Mouse (Mus musculus): ENCODE results near the gene 4930556J24Rik. TPM values are rescaled to one million over a fixed set of nuclear protein-coding genes. Genes with fewer than 3 reads are reported as not detected.
"Not testable (repeated sequence)": the region's sequence is repeated elsewhere in the genome, so short reads cannot be mapped to it uniquely, and the experiment has no call there.

Gene 4930556J24Rik
- polyA plus RNA-seq (2014; fragmentation: Nextera tagmentation; extraction: Ambion mirVana): 0.31 TPM in 1 of 2 replicates, not detected in the other

GRCm38 (mm10) chr11:3976678-3977077, at the start of gene 4930556J24Rik:
Gene 4930556J24Rik, minus strand, starts transcription at chr11:3976778.
- H3K9ac ChIP-seq (ENCODE audit: low read length): no peak within 1 kb of the TSS
- 94% methylated on average over 6 of the region's 6 CpGs for WGBS
- H3K36me3 ChIP-seq (ENCODE audit: control insufficient read depth, insufficient read depth, low read length): peaks cover 3% of the 10 kb centered on the region; the same call in 1 of the 2 replicates
- H3K27ac ChIP-seq (ENCODE audit: low read depth, low read length): no peak within 1 kb of the TSS
- H3K4me3 ChIP-seq (ENCODE audit: low read depth, low read length): no peak within 1 kb of the TSS
- DNase-seq (ENCODE audit: low spot score) (no peak), ATAC-seq (replicated peaks; ENCODE audit: low FRiP score) (no peak)
- no peak within 1 kb of the TSS for H3K4me2 ChIP-seq (ENCODE audit: low read depth, low read length, severe bottlenecking)
- H3K9me3 ChIP-seq (ENCODE audit: control insufficient read depth, low read length): no peaks in the 10 kb centered on the region
- no peaks in the 10 kb centered on the region for H3K27me3 ChIP-seq (ENCODE audit: control insufficient read depth, insufficient read depth, low read length)
- no peaks in the 10 kb centered on the region for H3K4me1 ChIP-seq (replicated peaks; ENCODE audit: control insufficient read depth, insufficient read depth, low read length)

GRCm38 (mm10) chr11:4023321-4023720, 46.7 kb upstream of the 4930556J24Rik start:
- no peaks in the 10 kb centered on the region for H3K36me3 ChIP-seq (ENCODE audit: control insufficient read depth, insufficient read depth, low read length)
- ATAC-seq (replicated peaks; ENCODE audit: low FRiP score) (no peak), DNase-seq (ENCODE audit: low spot score) (no peak)
- no peak overlapping the region for H3K4me2 ChIP-seq (ENCODE audit: low read depth, low read length, severe bottlenecking)
- no peaks in the 10 kb centered on the region for H3K4me1 ChIP-seq (replicated peaks; ENCODE audit: control insufficient read depth, insufficient read depth, low read length)
- H3K27ac ChIP-seq (ENCODE audit: low read depth, low read length): no peak overlapping the region
- no peaks in the 10 kb centered on the region for H3K9me3 ChIP-seq (ENCODE audit: control insufficient read depth, low read length)
- 70% methylated on average over 2 of the region's 2 CpGs for WGBS
- no peak overlapping the region for H3K4me3 ChIP-seq (ENCODE audit: low read depth, low read length)
- no peaks in the 10 kb centered on the region for H3K27me3 ChIP-seq (ENCODE audit: control insufficient read depth, insufficient read depth, low read length)
- H3K9ac ChIP-seq (ENCODE audit: low read length): no peak overlapping the region

GRCm38 (mm10) chr11:4022111-4022510, 45.5 kb upstream of the 4930556J24Rik start:
- not testable (repeated sequence) for H3K4me2 ChIP-seq (ENCODE audit: low read depth, low read length, severe bottlenecking); DNase-seq (ENCODE audit: low spot score); H3K36me3 ChIP-seq (ENCODE audit: control insufficient read depth, insufficient read depth, low read length); ATAC-seq (replicated peaks; ENCODE audit: low FRiP score); H3K27ac ChIP-seq (ENCODE audit: low read depth, low read length); H3K4me3 ChIP-seq (ENCODE audit: low read depth, low read length); H3K9me3 ChIP-seq (ENCODE audit: control insufficient read depth, low read length); H3K27me3 ChIP-seq (ENCODE audit: control insufficient read depth, insufficient read depth, low read length); H3K4me1 ChIP-seq (replicated peaks; ENCODE audit: control insufficient read depth, insufficient read depth, low read length); H3K9ac ChIP-seq (ENCODE audit: low read length)
- 94% methylated on average over 13 of the region's 13 CpGs for WGBS

GRCm38 (mm10) chr11:4015796-4016195, 39.2 kb upstream of the 4930556J24Rik start:
- not testable (repeated sequence) for H3K9ac ChIP-seq (ENCODE audit: low read length); H3K9me3 ChIP-seq (ENCODE audit: control insufficient read depth, low read length); H3K36me3 ChIP-seq (ENCODE audit: control insufficient read depth, insufficient read depth, low read length); DNase-seq (ENCODE audit: low spot score); H3K4me1 ChIP-seq (replicated peaks; ENCODE audit: control insufficient read depth, insufficient read depth, low read length); H3K27ac ChIP-seq (ENCODE audit: low read depth, low read length); H3K4me3 ChIP-seq (ENCODE audit: low read depth, low read length); H3K4me2 ChIP-seq (ENCODE audit: low read depth, low read length, severe bottlenecking); H3K27me3 ChIP-seq (ENCODE audit: control insufficient read depth, insufficient read depth, low read length); ATAC-seq (replicated peaks; ENCODE audit: low FRiP score)
- WGBS: 92% methylated on average over 14 of the region's 14 CpGs

GRCm38 (mm10) chr11:4012616-4013015, 36.0 kb upstream of the 4930556J24Rik start:
- DNase-seq (ENCODE audit: low spot score) (no peak), ATAC-seq (replicated peaks; ENCODE audit: low FRiP score) (no peak)
- no peak overlapping the region for H3K27ac ChIP-seq (ENCODE audit: low read depth, low read length)
- 74% methylated on average over 1 of the region's 1 CpGs for WGBS
- no peak overlapping the region for H3K4me2 ChIP-seq (ENCODE audit: low read depth, low read length, severe bottlenecking)
- H3K9ac ChIP-seq (ENCODE audit: low read length): no peak overlapping the region
- H3K4me3 ChIP-seq (ENCODE audit: low read depth, low read length): no peak overlapping the region
- H3K36me3 ChIP-seq (ENCODE audit: control insufficient read depth, insufficient read depth, low read length): no peaks in the 10 kb centered on the region
- H3K9me3 ChIP-seq (ENCODE audit: control insufficient read depth, low read length): no peaks in the 10 kb centered on the region
- no peaks in the 10 kb centered on the region for H3K27me3 ChIP-seq (ENCODE audit: control insufficient read depth, insufficient read depth, low read length)
- no peaks in the 10 kb centered on the region for H3K4me1 ChIP-seq (replicated peaks; ENCODE audit: control insufficient read depth, insufficient read depth, low read length)

GRCm38 (mm10) chr11:4006462-4006861, 29.9 kb upstream of the 4930556J24Rik start:
- no peaks in the 10 kb centered on the region for H3K27me3 ChIP-seq (ENCODE audit: control insufficient read depth, insufficient read depth, low read length)
- no peaks in the 10 kb centered on the region for H3K4me1 ChIP-seq (replicated peaks; ENCODE audit: control insufficient read depth, insufficient read depth, low read length)
- no peak overlapping the region for H3K4me3 ChIP-seq (ENCODE audit: low read depth, low read length)
- WGBS: 86% methylated on average over 3 of the region's 3 CpGs
- no peaks in the 10 kb centered on the region for H3K9me3 ChIP-seq (ENCODE audit: control insufficient read depth, low read length)
- ATAC-seq (replicated peaks; ENCODE audit: low FRiP score) (no peak), DNase-seq (ENCODE audit: low spot score) (no peak)
- H3K4me2 ChIP-seq (ENCODE audit: low read depth, low read length, severe bottlenecking): no peak overlapping the region
- no peak overlapping the region for H3K27ac ChIP-seq (ENCODE audit: low read depth, low read length)
- no peaks in the 10 kb centered on the region for H3K36me3 ChIP-seq (ENCODE audit: control insufficient read depth, insufficient read depth, low read length)
- H3K9ac ChIP-seq (ENCODE audit: low read length): no peak overlapping the region

- no peaks in the 10 kb centered on the region for H3K27me3 ChIP-seq (ENCODE audit: control insufficient read depth, insufficient read depth, low read length)
- no peak overlapping the region for H3K4me2 ChIP-seq (ENCODE audit: low read depth, low read length, severe bottlenecking)
- H3K4me1 ChIP-seq (replicated peaks; ENCODE audit: control insufficient read depth, insufficient read depth, low read length): no peaks in the 10 kb centered on the region
- no peak overlapping the region for H3K27ac ChIP-seq (ENCODE audit: low read depth, low read length)
- H3K9me3 ChIP-seq (ENCODE audit: control insufficient read depth, low read length): no peaks in the 10 kb centered on the region
- no peak for DNase-seq (ENCODE audit: low spot score)
- no peaks in the 10 kb centered on the region for H3K36me3 ChIP-seq (ENCODE audit: control insufficient read depth, insufficient read depth, low read length)
- H3K4me3 ChIP-seq (ENCODE audit: low read depth, low read length): no peak overlapping the region
- no peak for ATAC-seq (replicated peaks; ENCODE audit: low FRiP score)
- H3K9ac ChIP-seq (ENCODE audit: low read length): no peak overlapping the region
- WGBS: 62% methylated on average over 5 of the region's 5 CpGs
Measured at GRCm38 (mm10) chr11:4005220-4005805, 28.7 kb upstream of the 4930556J24Rik start.

GRCm38 (mm10) chr11:4001603-4002002, 25.0 kb upstream of the 4930556J24Rik start:
- ATAC-seq (replicated peaks; ENCODE audit: low FRiP score): no peak
- peaks cover 29% of the 10 kb centered on the region for H3K27me3 ChIP-seq (ENCODE audit: control insufficient read depth, insufficient read depth, low read length)
- WGBS: 10% methylated on average over 5 of the region's 5 CpGs

GRCm38 (mm10) chr11:3999547-3999946, 23.0 kb upstream of the 4930556J24Rik start:
- Histone ChIP-seq H3K9me3 (ENCODE audit: control insufficient read depth, low read length) (no peaks in the 10 kb centered on the region), H3K9ac (ENCODE audit: low read length) (no peak overlapping the region), H3K27ac (ENCODE audit: low read depth, low read length) (no peak overlapping the region), H3K4me3 (ENCODE audit: low read depth, low read length) (no peak overlapping the region), H3K4me1 (replicated peaks; ENCODE audit: control insufficient read depth, insufficient read depth, low read length) (peaks cover 4% of the 10 kb centered on the region; the same call in 1 of the 2 replicates), H3K36me3 (ENCODE audit: control insufficient read depth, insufficient read depth, low read length) (no peaks in the 10 kb centered on the region), H3K27me3 (ENCODE audit: control insufficient read depth, insufficient read depth, low read length) (peaks cover 29% of the 10 kb centered on the region), H3K4me2 (ENCODE audit: low read depth, low read length, severe bottlenecking) (no peak overlapping the region)
- 74% methylated on average over 5 of the region's 5 CpGs for WGBS
- ATAC-seq (replicated peaks; ENCODE audit: low FRiP score): no peak
- no peak for DNase-seq (ENCODE audit: low spot score)

More at GRCm38 (mm10) chr11:4001603-4002002, 25.0 kb upstream of the 4930556J24Rik start:
- DNase-seq (ENCODE audit: low spot score): peak; percentile 85
- no peak overlapping the region for H3K4me3 ChIP-seq (ENCODE audit: low read depth, low read length)
- H3K4me2 ChIP-seq (ENCODE audit: low read depth, low read length, severe bottlenecking): no peak overlapping the region
- H3K27ac ChIP-seq (ENCODE audit: low read depth, low read length): no peak overlapping the region
- no peaks in the 10 kb centered on the region for H3K9me3 ChIP-seq (ENCODE audit: control insufficient read depth, low read length)
- H3K9ac ChIP-seq (ENCODE audit: low read length): no peak overlapping the region
- no peaks in the 10 kb centered on the region for H3K36me3 ChIP-seq (ENCODE audit: control insufficient read depth, insufficient read depth, low read length)
- H3K4me1 ChIP-seq (replicated peaks; ENCODE audit: control insufficient read depth, insufficient read depth, low read length): peaks cover 4% of the 10 kb centered on the region; the same call in 1 of the 2 replicates
